Mouse (Mus musculus) embryonic facial prominence, embryonic 10.5 days (tissue): ENCODE data around the gene Slit3. TPM values are rescaled to one million over a fixed set of nuclear protein-coding genes. Genes with fewer than 3 reads are reported as not detected.

ENCODE experiments used
- DNase-seq: peaks from one replicate; pipeline ENCODE4 v3.0.0-alpha.2; 2017; ENCODE audit warnings: low spot score
- H3K27ac ChIP-seq: fragments of 300-500 bp; sonication (generic); replicated peaks from 2 replicates; pipeline ENCODE4 v1.5.1; 2016; ENCODE audit warnings: mild to moderate bottlenecking
- H3K27me3 ChIP-seq: fragments of 300-500 bp; sonication (generic); replicated peaks from 2 replicates; pipeline ENCODE4 v1.6.1; 2016; ENCODE audit warnings: low read depth, mild to moderate bottlenecking; ENCODE audit not compliant: poor library complexity, severe bottlenecking
- H3K36me3 ChIP-seq: fragments of 300-500 bp; sonication (generic); replicated peaks from 2 replicates; pipeline ENCODE4 v1.6.1; 2016; ENCODE audit warnings: mild to moderate bottlenecking, moderate library complexity
- H3K4me1 ChIP-seq: fragments of 300-500 bp; sonication (generic); 2 replicates; pipeline ENCODE4 v1.6.1; 2016
- H3K4me3 ChIP-seq: fragments of 300-500 bp; sonication (generic); 2 replicates; pipeline ENCODE4 v1.5.1; 2016; ENCODE audit warnings: mild to moderate bottlenecking, moderate library complexity
- H3K9me3 ChIP-seq: fragments of 300-500 bp; sonication (generic); 2 replicates; pipeline ENCODE4 v1.6.1; 2016; ENCODE audit warnings: mild to moderate bottlenecking
- WGBS: fragments of 180-500 bp; shearing (Covaris S2); methylation state at CpG from one replicate; pipeline ENCODE4 v1.1.7; 2016; 5-methylcytosine and 5-hydroxymethylcytosine counted together
- polyA plus RNA-seq: library from polyadenylated mRNA; unstranded; fragments of >200 nt; fragmentation: Nextera tagmentation; extraction: Ambion mirVana; gene quantifications from 2 replicates; pipeline ENCODE4 v1.2.1, GENCODE M21; 2016

Gene Slit3
- polyA plus RNA-seq, 1 experiment from 2014 or later, result 12.6 TPM

GRCm38 (mm10) chr11:35262289-35262941, 141.4 kb downstream of the Slit3 start:
- Histone ChIP-seq H3K27me3 (no peaks in the 10 kb centered on the region), H3K36me3 (no peaks in the 10 kb centered on the region), H3K27ac (no peak overlapping the region), H3K4me1 (peaks cover 14% of the 10 kb centered on the region), H3K4me3 (no peak overlapping the region), H3K9me3 (no peaks in the 10 kb centered on the region)
- no peak for DNase-seq
- whole genome bisulfite sequencing, result 74% methylated on average over 12 of the region's 12 CpGs

DNA sequence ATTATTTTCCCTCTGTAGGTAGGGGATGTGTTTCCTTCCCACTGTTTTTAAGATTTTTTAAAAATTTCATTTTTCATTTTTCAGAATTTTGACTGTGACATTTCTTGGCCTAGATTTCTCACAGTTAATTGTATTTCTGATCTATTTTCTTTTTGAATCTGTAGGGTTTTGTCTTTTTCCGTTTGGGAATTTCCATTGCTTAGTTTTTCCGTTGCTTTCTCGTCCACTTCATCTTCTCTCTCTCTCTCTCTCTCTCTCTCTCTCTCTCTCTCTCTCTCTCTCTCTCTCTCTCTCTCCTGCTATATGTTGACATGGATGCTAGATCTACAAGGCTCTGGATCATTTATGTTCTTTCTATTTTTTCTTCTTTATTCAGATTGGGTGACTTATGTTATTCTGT, 143.7 kb downstream of the Slit3 start:
- Histone ChIP-seq H3K27me3 (no peaks in the 10 kb centered on the region), H3K4me1 (peaks cover 27% of the 10 kb centered on the region), H3K4me3 (no peak overlapping the region), H3K36me3 (no peaks in the 10 kb centered on the region), H3K9me3 (no peaks in the 10 kb centered on the region), H3K27ac (no peak overlapping the region)
- WGBS, result 97% methylated on average over 3 of the region's 3 CpGs
- DNase-seq, result no peak

- no peak overlapping the region; the same call in 1 of the 2 replicates for H3K27ac ChIP-seq
- no peaks in the 10 kb centered on the region; the same call in 1 of the 2 replicates for H3K27me3 ChIP-seq
- DNase-seq, result no peak
- H3K9me3 ChIP-seq, result no peaks in the 10 kb centered on the region
- peaks cover 62% of the 10 kb centered on the region for H3K4me1 ChIP-seq
- no peak overlapping the region for H3K4me3 ChIP-seq
- 87% methylated on average over 9 of the region's 9 CpGs for WGBS
- no peaks in the 10 kb centered on the region for H3K36me3 ChIP-seq
Measured at GRCm38 (mm10) chr11:35270396-35270795, 149.4 kb downstream of the Slit3 start.

GRCm38 (mm10) chr11:35273416-35273815, 152.4 kb downstream of the Slit3 start:
- Histone ChIP-seq H3K9me3 (no peaks in the 10 kb centered on the region), H3K27me3 (no peaks in the 10 kb centered on the region; the same call in 1 of the 2 replicates), H3K27ac (peak overlapping the region; percentile 35; the same call in 1 of the 2 replicates), H3K36me3 (no peaks in the 10 kb centered on the region), H3K4me1 (peaks cover 78% of the 10 kb centered on the region), H3K4me3 (no peak overlapping the region)
- no peak for DNase-seq
- 54% methylated on average over 10 of the region's 10 CpGs for WGBS

- WGBS, result 96% methylated on average over 3 of the region's 3 CpGs
- H3K4me3 ChIP-seq, result no peak overlapping the region
- H3K9me3 ChIP-seq, result no peaks in the 10 kb centered on the region
- H3K4me1 ChIP-seq, result peaks cover 73% of the 10 kb centered on the region
- DNase-seq, result no peak
- H3K36me3 ChIP-seq, result no peaks in the 10 kb centered on the region
- 0 out of 2 replicates have a peak overlapping the region, but pooled peaks have one; percentile 35 for H3K27ac ChIP-seq
- no peaks in the 10 kb centered on the region; the same call in 1 of the 2 replicates for H3K27me3 ChIP-seq
Measured at GRCm38 (mm10) chr11:35274036-35274435, 153.0 kb downstream of the Slit3 start.

DNA sequence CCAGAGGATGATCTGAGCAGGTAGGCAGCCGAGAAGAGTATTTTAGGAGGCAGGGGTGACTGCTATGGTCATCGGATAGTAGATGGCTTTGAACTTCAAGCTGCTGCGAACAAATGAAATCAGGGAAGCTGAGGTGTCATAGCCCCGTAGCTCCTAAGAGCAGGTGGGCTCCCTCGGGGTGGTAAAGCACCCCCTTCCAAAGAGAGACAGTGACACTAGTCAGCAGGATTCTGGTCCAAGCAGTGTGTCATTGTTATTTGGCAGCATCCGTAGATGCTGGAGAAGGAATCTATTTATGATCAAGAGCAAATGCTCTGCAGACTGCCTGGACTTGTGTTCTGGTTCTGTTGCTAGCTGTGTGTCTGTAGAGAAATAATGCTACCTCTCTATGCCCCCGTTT, 154.3 kb downstream of the Slit3 start:
- Histone ChIP-seq H3K36me3 (no peaks in the 10 kb centered on the region), H3K27me3 (no peaks in the 10 kb centered on the region; the same call in 1 of the 2 replicates), H3K27ac (no peak overlapping the region), H3K4me1 (peaks cover 67% of the 10 kb centered on the region), H3K4me3 (no peak overlapping the region), H3K9me3 (no peaks in the 10 kb centered on the region)
- no peak for DNase-seq
- WGBS, result 93% methylated on average over 7 of the region's 7 CpGs

- no peak for DNase-seq
- Histone ChIP-seq H3K27ac (0 out of 2 replicates have a peak overlapping the region, but pooled peaks have one; percentile 30), H3K9me3 (no peaks in the 10 kb centered on the region), H3K27me3 (no peaks in the 10 kb centered on the region; the same call in 1 of the 2 replicates), H3K36me3 (no peaks in the 10 kb centered on the region), H3K4me1 (peaks cover 60% of the 10 kb centered on the region), H3K4me3 (no peak overlapping the region)
- 56% methylated on average over 11 of the region's 11 CpGs for WGBS
Measured at GRCm38 (mm10) chr11:35276001-35276400, 155.0 kb downstream of the Slit3 start.

- no peak overlapping the region for H3K27ac ChIP-seq
- DNase-seq, result no peak
- H3K36me3 ChIP-seq, result no peaks in the 10 kb centered on the region
- H3K9me3 ChIP-seq, result no peaks in the 10 kb centered on the region
- no peak overlapping the region for H3K4me3 ChIP-seq
- peaks cover 54% of the 10 kb centered on the region for H3K4me1 ChIP-seq
- 78% methylated on average over 16 of the region's 16 CpGs for WGBS
- H3K27me3 ChIP-seq, result no peaks in the 10 kb centered on the region; the same call in 1 of the 2 replicates
Measured at GRCm38 (mm10) chr11:35278128-35278769, 157.2 kb downstream of the Slit3 start.

- DNase-seq, result no peak
- no peaks in the 10 kb centered on the region for H3K9me3 ChIP-seq
- H3K4me1 ChIP-seq, result peaks cover 55% of the 10 kb centered on the region
- no peaks in the 10 kb centered on the region for H3K36me3 ChIP-seq
- WGBS, result 84% methylated on average over 6 of the region's 6 CpGs
- no peak overlapping the region for H3K4me3 ChIP-seq
- H3K27me3 ChIP-seq, result no peaks in the 10 kb centered on the region
- H3K27ac ChIP-seq, result no peak overlapping the region
Measured at GRCm38 (mm10) chr11:35280826-35281225, 159.8 kb downstream of the Slit3 start.

GRCm38 (mm10) chr11:35282001-35282632, 161.1 kb downstream of the Slit3 start:
- no peaks in the 10 kb centered on the region for H3K27me3 ChIP-seq

GRCm38 (mm10) chr11:35282825-35283571, 162.0 kb downstream of the Slit3 start:
- 16% methylated on average over 12 of the region's 12 CpGs for WGBS
- H3K27ac ChIP-seq, result peak overlapping the region; percentile 74
- no peaks in the 10 kb centered on the region for H3K9me3 ChIP-seq
- H3K4me1 ChIP-seq, result peaks cover 37% of the 10 kb centered on the region
- 0 out of 2 replicates have a peak overlapping the region, but pooled peaks have one; percentile 19 for H3K4me3 ChIP-seq
- H3K27me3 ChIP-seq, result no peaks in the 10 kb centered on the region
- no peaks in the 10 kb centered on the region for H3K36me3 ChIP-seq
- peak; percentile 68 for DNase-seq

More at GRCm38 (mm10) chr11:35282001-35282632, 161.1 kb downstream of the Slit3 start:
- no peaks in the 10 kb centered on the region for H3K36me3 ChIP-seq
- H3K27ac ChIP-seq, result peak overlapping the region; percentile 74; the same call in 1 of the 2 replicates
- 76% methylated on average over 5 of the region's 5 CpGs for WGBS
- H3K9me3 ChIP-seq, result no peaks in the 10 kb centered on the region
- peaks cover 42% of the 10 kb centered on the region for H3K4me1 ChIP-seq
- H3K4me3 ChIP-seq, result no peak overlapping the region
- DNase-seq, result no peak

- H3K4me3 ChIP-seq, result no peak overlapping the region
- no peaks in the 10 kb centered on the region for H3K9me3 ChIP-seq
- peak overlapping the region; percentile 74 for H3K27ac ChIP-seq
- H3K36me3 ChIP-seq, result no peaks in the 10 kb centered on the region
- H3K4me1 ChIP-seq, result peaks cover 34% of the 10 kb centered on the region
- no peaks in the 10 kb centered on the region for H3K27me3 ChIP-seq
- DNase-seq, result no peak
- 52% methylated on average over 3 of the region's 3 CpGs for WGBS
Measured at GRCm38 (mm10) chr11:35283767-35284166, 162.7 kb downstream of the Slit3 start.
